Mouse (Mus musculus): Measurements from ENCODE around the gene Dock2. TPM values are rescaled to one million over a fixed set of nuclear protein-coding genes. Genes with fewer than 3 reads are reported as not detected.
"Not testable (repeated sequence)": the region's sequence is repeated elsewhere in the genome, so short reads cannot be mapped to it uniquely, and the experiment has no call there.

Dock2 gene
- 1 to 10 TPM; 3.5 to 4.1 TPM for total RNA-seq (2021)
- long read RNA-seq, experiment 1, full-length matches to known transcripts = 3 of 3 reads
- long read RNA-seq, experiment 1, partial matches to known transcripts = 0 of 3 reads
- long read RNA-seq, experiment 1, other reads (novel, unspliced or antisense) = 0 of 3 reads
- long read RNA-seq, experiment 2, full-length matches to known transcripts = 1 of 2 reads
- long read RNA-seq, experiment 2, partial matches to known transcripts = 0 of 2 reads
- long read RNA-seq, experiment 2, other reads (novel, unspliced or antisense) = 1 of 2 reads

DNA sequence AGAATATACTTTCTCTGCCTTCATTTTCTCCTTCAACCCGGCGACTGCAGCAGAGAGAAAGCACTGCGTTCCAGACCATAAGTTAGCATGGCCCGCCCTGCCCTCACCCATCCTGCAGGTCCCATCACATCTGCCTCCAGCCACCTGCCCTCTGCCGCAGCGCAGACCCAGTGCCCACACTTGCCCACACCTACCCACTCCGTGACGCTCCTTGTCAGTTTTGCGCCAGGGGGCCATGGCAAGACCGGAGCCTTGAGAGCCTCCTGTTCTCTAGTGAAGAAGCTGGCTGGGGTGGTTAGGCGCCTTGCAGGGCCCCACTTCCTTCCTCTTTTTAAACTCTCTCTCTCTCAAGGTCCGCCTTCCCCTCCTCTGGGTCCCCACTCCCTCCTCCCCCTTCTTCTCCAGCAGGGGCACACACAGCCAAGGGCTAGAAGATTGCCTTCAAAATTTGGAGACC is at the start of gene Dock2:
Gene Dock2, minus strand, starts transcription at position 306 of the 457 bp plus-strand sequence.
- no peak for DNase-seq (ENCODE audit: low spot score in 2 of 2)

DNA sequence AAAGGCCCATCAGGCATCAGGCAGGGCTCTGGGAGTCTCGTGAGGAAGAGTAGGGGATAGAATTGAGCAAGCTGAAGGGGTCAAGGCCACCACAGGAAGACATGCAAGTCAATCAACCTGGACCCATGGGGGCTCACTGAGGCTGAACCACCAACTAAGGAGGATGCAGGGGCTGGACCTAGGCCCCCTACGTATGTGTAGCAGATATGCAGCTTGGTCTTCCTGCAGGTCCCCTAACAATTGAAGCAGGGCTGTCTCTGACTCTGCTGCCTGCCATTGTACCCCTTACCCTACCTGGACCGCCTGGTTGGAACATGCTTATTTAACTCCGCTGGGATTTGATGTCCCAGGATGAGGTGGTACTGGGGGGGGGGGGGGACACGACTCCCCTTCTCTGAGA is 49.0 kb upstream of the Dock2 start:
- no peak for DNase-seq (ENCODE audit: low spot score in 2 of 2)

GRCm38 (mm10) chr11:34827803-34828202 is 44.1 kb upstream of the Dock2 start:
- no peak for DNase-seq (ENCODE audit: low spot score in 2 of 2)

- no peak for DNase-seq (ENCODE audit: low spot score in 2 of 2)
Observed at GRCm38 (mm10) chr11:34826940-34827339, 43.2 kb upstream of the Dock2 start.

- no peak for DNase-seq (ENCODE audit: low spot score in 2 of 2)
Observed at GRCm38 (mm10) chr11:34824791-34825190, 41.1 kb upstream of the Dock2 start.

DNA sequence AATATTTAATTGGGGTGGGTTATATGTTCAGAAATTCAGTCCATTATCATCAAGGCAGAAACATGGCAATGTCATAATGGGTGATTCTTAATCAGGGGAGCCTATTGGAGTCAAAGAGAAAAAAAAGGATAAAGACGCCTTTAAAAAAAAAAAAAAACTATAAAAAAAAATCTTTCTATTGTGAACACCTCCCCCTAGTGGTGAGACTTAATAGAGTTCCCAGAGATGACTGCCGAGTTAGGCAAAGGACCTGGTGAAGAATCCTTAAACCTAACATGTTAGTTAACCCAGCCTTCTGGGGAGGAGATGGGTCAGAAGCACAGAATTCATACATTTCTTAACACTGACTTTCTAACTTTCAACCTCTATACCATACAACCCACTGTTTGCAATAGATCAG is 31.1 kb upstream of the Dock2 start:
- DNase-seq (ENCODE audit: low spot score in 2 of 2) = peak in 1 of 2 experiments; percentile 44

DNA sequence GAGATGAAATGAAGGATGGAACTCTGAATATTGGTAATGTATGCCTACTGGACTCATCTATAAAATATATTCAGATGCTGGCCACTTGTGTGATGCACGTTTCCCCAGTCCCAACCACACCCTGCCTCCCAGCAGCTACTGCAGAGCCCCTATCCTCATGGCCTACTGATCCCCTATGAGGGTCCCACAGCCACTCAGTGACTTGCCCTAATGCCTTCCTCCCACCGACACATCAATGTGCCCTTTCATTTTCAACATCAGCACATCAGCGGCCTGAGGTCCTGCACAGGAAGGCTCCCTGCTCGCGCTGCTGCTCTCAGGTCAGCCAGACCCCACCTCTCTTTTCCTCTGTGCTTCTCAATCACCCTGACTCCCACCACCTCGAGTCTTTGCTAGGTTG is 30.6 kb upstream of the Dock2 start:
- no peak for DNase-seq (ENCODE audit: low spot score in 2 of 2)

DNA sequence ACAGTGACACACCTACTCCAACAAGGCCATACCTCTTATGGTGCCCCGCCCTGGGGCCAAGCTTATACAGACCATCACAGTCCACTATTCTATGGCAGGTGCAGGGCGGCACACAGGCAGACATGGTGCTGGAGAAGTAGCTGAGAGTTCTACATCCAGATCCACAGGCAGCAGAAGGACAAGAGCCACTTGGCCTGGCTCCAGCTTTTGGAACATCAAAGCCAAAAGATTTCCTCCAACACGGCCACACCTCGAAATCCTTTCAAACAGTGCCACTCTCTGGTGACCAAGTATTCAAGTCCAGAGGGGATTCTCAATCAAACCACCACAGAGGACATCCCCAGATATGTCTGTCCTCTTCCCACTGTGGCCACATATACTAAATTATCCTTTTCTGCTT is 21.3 kb upstream of the Dock2 start:
- not testable (repeated sequence) for DNase-seq (ENCODE audit: low spot score in 2 of 2)

DNA sequence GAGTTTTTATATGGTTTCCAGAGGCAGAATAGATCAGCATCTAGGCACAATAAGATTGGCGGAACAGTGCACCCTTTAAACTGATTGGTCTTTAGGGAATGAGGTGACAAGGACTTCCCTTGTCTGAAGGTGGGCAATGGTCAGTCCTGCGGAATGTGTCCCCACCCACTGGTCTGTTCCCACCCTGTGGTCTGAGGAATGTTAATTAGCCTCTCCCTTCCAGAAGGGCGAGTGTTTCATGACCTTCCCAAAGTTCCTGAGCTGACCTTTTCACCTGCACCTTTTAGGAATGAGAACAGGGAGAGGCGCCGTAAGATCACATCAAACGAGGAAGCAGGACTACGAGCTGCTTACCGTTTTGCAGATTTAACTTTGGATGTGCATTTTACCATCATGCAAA is 14.4 kb upstream of the Dock2 start:
- not testable (repeated sequence) for DNase-seq (ENCODE audit: low spot score in 2 of 2)

- DNase-seq (ENCODE audit: low spot score in 2 of 2) = no peak
Observed at GRCm38 (mm10) chr11:34796097-34796496, 12.4 kb upstream of the Dock2 start.

DNA sequence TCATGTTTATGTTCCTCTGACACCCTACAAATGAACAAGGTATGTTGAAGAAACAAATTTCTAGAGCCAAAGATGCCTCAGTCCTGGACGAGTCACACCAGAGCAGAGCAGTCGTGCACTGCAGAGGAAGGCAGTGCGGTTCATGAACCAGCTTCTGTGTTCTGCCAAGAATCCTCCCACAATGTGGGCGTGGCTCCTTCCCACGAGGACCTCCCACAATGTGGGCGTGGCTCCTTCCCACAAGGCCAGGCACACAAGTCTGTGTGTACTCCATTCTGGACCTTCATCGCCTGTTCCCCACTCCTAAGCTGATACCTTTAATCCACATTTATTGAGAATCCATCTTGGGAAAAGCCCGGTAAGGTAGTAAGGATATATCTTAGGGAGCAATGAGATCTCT is 8.2 kb upstream of the Dock2 start:
- no peak for DNase-seq (ENCODE audit: low spot score in 2 of 2)

DNA sequence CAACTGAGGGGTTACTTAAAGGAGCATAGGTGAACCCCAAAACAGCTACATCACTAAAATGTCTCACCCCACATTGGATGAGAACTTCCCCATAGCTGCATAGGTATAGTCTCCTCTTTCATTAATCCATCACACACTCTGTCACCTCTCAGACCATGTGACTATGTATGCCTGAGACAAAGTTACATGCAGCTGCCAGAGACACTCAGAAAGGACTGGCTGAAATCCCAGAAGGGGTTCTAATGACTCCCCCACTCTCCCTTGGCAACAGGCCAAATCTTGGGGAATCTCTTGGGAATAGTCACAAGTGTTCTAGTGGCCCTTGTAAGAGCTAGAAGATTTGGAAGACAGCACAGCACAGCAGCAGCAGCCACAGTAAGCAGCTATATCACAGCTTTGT is 1.2 kb upstream of the Dock2 start:
- DNase-seq (ENCODE audit: low spot score in 2 of 2) = no peak

DNA sequence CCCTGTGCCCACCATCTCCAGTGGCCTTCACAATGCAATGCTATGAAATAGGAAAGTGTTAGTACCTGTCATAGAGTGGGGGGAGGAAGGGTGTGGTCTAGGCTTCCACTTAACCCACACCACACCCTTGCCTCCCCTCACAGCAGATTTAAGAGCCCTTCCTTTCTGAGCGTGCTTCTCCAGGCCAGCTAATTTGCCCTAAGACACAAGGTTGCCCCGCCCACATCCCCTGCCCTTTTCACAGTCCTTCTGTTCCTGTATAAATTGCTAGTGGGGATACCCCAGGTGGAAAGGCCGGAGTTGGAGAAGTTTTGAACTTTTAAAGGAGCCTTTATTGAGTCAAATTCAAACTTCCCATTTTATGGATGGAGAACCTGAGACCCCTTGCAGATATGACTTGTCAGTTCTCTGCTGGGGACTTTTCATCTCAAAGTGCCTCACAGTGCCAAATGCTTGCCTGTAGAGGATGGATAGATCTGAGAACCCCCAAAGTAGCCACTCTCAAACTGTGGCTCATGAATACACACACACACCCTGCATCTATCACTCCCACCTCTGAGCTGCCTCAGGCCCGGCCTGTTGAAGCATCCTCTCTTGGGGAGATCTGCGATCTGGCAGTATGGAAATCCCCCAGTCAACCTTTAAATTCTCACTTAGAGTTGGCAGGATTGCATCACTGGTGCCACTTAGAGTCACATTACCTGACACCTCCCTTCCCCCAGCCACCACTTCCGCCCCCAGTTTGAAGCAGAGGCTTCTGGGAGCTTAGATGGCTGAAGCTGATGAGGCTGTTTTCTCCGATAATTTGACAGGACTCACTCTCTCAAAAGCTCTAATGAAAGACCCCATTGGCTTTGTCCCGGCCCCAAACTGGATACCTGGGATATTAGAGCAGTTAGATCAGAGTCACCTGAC is 919 bp downstream of the Dock2 start:
- no peak for DNase-seq (ENCODE audit: low spot score in 2 of 2)

GRCm38 (mm10) chr11:34780786-34781185 is 2.9 kb downstream of the Dock2 start:
- DNase-seq (ENCODE audit: low spot score in 2 of 2) = no peak

DNA sequence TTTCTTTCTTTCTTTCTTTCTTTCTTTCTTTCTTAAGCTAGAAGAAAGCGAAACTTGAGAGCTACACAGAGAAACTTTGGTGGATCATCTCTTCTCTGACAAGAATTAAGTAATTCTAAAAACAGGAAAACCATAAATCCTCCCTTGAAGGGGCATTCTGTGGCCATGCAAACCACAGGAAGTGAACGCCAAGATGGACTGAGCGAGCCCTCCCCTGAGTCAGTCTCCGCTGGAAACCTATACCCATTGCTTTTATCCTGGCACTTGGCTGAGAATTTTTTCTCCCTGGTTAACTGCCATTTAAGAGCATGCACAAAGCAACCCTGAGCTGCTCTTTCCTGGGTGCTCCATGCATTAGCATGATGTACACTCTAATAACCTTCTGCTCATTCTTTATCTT is 3.7 kb downstream of the Dock2 start:
- no peak for DNase-seq (ENCODE audit: low spot score in 2 of 2)

DNA sequence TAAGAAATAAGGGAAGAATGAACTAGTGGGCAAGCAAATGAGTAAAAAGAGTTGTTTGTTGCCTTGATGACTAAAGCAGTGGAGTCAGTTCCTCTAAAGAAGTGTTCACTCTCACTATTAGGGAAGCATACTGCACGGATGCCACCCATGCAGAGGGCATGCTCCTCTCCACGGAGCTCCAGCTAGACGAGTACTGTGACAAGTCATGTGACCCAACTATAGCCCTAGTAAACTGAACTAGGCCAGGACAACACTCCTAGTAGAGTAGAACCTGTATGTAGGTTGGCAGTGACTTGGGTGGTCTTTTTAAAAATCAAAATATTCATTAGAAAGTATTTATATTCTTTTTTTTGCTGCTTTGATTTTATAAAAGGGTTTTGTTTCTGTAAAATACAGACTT is 5.3 kb downstream of the Dock2 start:
- no peak for DNase-seq (ENCODE audit: low spot score in 2 of 2)

DNA sequence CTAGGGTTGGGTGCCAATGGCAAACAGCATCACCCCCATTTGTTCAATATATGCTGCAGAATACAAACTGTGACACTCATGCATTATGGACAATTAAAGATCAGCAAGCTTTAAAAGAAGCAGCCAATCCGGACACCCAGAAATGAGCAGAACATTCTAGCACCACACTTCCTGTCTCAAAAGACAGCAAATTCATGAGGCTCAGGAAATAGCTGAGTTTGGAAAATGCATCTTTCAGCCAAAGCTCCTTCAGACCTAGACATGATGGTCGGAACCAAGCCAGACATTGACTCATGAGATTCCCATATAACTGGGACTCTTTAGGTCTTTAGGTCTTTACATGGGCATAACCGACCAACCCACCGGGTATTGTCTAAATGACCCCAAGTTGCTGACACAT is 6.2 kb downstream of the Dock2 start:
- no peak for DNase-seq (ENCODE audit: low spot score in 2 of 2)

- DNase-seq (ENCODE audit: low spot score in 2 of 2) = no peak
Observed at GRCm38 (mm10) chr11:34776054-34776453, 7.6 kb downstream of the Dock2 start.

GRCm38 (mm10) chr11:34774636-34775035 is 9.1 kb downstream of the Dock2 start:
- DNase-seq (ENCODE audit: low spot score in 2 of 2) = no peak

DNA sequence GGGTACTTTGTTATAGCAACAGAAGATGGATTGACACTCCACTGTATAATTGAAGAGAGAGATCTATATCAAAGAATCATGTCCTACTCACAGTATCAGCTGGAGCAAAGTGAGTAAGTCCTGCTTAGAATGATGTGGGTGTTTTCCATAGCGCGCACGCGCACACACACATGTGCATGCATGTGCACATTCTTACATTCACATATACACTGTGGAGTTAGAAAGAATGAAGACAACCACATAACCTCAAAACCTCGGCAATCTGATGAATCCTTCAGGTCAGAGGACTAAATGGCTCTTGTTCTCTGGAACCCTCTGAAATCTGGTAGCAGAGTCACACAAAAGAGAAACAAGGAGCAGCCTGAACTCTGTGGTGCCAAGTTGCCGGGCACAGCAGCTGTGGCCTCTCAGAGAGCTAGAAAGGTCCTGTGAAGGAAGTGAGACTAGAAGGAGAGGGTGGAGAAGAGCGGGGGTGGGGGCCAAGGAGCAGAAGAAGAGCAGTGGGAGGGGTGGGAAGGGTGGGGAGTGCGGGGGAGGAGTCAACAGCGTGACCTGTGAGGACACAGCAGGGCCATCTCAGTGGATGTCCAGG is 10.3 kb downstream of the Dock2 start:
- DNase-seq (ENCODE audit: low spot score in 2 of 2) = no peak

GRCm38 (mm10) chr11:34771221-34771986 is 12.3 kb downstream of the Dock2 start:
- DNase-seq (ENCODE audit: low spot score in 2 of 2) = peak in 1 of 2 experiments; percentile 29
